Mouse (Mus musculus) hindbrain, embryonic 12.5 days (tissue): ENCODE results near the gene Limch1. TPM values are rescaled to one million over a fixed set of nuclear protein-coding genes. Genes with fewer than 3 reads are reported as not detected.

Source experiments
- ATAC-seq: fragments of 200-750 bp; cut with Nextera tagmentation; 2 replicates; pipeline ENCODE4 v1.8.0; 2017; ENCODE audit warnings: moderate TSS enrichment; ENCODE audit not compliant: low FRiP score
- H3K27ac ChIP-seq: fragments of 300-500 bp; sonication (generic); 2 replicates; pipeline ENCODE4 v1.5.1; 2016; ENCODE audit warnings: mild to moderate bottlenecking
- H3K27me3 ChIP-seq: fragments of 300-500 bp; sonication (generic); 2 replicates; pipeline ENCODE4 v1.6.1; 2016; ENCODE audit warnings: mild to moderate bottlenecking
- H3K36me3 ChIP-seq: fragments of 300-500 bp; sonication (generic); 2 replicates; pipeline ENCODE4 v1.6.1; 2016; ENCODE audit warnings: mild to moderate bottlenecking
- H3K4me1 ChIP-seq: fragments of 300-500 bp; sonication (generic); 2 replicates; pipeline ENCODE4 v1.6.1; 2016
- H3K4me2 ChIP-seq: fragments of 300-500 bp; sonication (generic); replicated peaks from 2 replicates; pipeline ENCODE4 v1.6.1; 2016; ENCODE audit warnings: mild to moderate bottlenecking
- H3K4me3 ChIP-seq: fragments of 300-500 bp; sonication (generic); 2 replicates; pipeline ENCODE4 v1.5.1; 2016; ENCODE audit warnings: mild to moderate bottlenecking
- H3K9ac ChIP-seq: fragments of 300-500 bp; sonication (generic); 2 replicates; pipeline ENCODE4 v1.6.1; 2016; ENCODE audit warnings: mild to moderate bottlenecking, moderate library complexity
- H3K9me3 ChIP-seq: fragments of 300-500 bp; sonication (generic); replicated peaks from 2 replicates; pipeline ENCODE4 v1.6.1; 2016; ENCODE audit warnings: mild to moderate bottlenecking
- WGBS: fragments of 180-500 bp; shearing (Covaris S2); methylation state at CpG from one replicate; pipeline ENCODE4 v1.1.7; 2016; 5-methylcytosine and 5-hydroxymethylcytosine counted together
- polyA plus RNA-seq: library from polyadenylated mRNA; unstranded; fragments of >200 nt; fragmentation: Nextera tagmentation; extraction: Ambion mirVana; gene quantifications from 2 replicates; pipeline ENCODE4 v1.2.1, GENCODE M21; 2016

Limch1 gene
- polyA plus RNA-seq, 1 experiment from 2014 or later, result 64.9 TPM

GRCm38 (mm10) chr5:66850721-66851251, 105.2 kb downstream of the Limch1 start:
- no peaks in the 10 kb centered on the region for H3K9me3 ChIP-seq
- ATAC-seq, result no peak; the same call in 1 of the 2 replicates
- no peak overlapping the region for H3K4me3 ChIP-seq
- H3K9ac ChIP-seq, result no peak overlapping the region
- H3K4me1 ChIP-seq, result peaks cover 19% of the 10 kb centered on the region
- 0 out of 2 replicates have a peak overlapping the region, but pooled peaks have one; percentile 35 for H3K27ac ChIP-seq
- WGBS, result 57% methylated on average over 11 of the region's 11 CpGs
- no peak overlapping the region for H3K4me2 ChIP-seq
- H3K36me3 ChIP-seq, result no peaks in the 10 kb centered on the region
- H3K27me3 ChIP-seq, result no peaks in the 10 kb centered on the region

GRCm38 (mm10) chr5:66851708-66852107, 106.1 kb downstream of the Limch1 start:
- 75% methylated on average over 5 of the region's 5 CpGs for WGBS
- no peak overlapping the region for H3K4me3 ChIP-seq
- H3K9me3 ChIP-seq, result no peaks in the 10 kb centered on the region
- H3K9ac ChIP-seq, result no peak overlapping the region
- H3K27me3 ChIP-seq, result no peaks in the 10 kb centered on the region
- no peaks in the 10 kb centered on the region for H3K36me3 ChIP-seq
- peaks cover 19% of the 10 kb centered on the region for H3K4me1 ChIP-seq
- H3K27ac ChIP-seq, result 0 out of 2 replicates have a peak overlapping the region, but pooled peaks have one; percentile 19
- ATAC-seq, result no peak
- no peak overlapping the region for H3K4me2 ChIP-seq

- H3K4me1 ChIP-seq, result peaks cover 19% of the 10 kb centered on the region
- ATAC-seq, result no peak
- no peaks in the 10 kb centered on the region for H3K27me3 ChIP-seq
- H3K4me2 ChIP-seq, result no peak overlapping the region
- 92% methylated on average over 5 of the region's 5 CpGs for WGBS
- no peak overlapping the region for H3K4me3 ChIP-seq
- H3K9me3 ChIP-seq, result no peaks in the 10 kb centered on the region
- H3K27ac ChIP-seq, result no peak overlapping the region
- no peak overlapping the region for H3K9ac ChIP-seq
- no peaks in the 10 kb centered on the region for H3K36me3 ChIP-seq
Measured at GRCm38 (mm10) chr5:66854263-66854662, 108.6 kb downstream of the Limch1 start.

GRCm38 (mm10) chr5:66855358-66856107, 109.9 kb downstream of the Limch1 start:
- ATAC-seq, result peak; percentile 56; the same call in 1 of the 2 replicates
- Histone ChIP-seq H3K36me3 (no peaks in the 10 kb centered on the region), H3K4me1 (peaks cover 16% of the 10 kb centered on the region), H3K4me3 (no peak overlapping the region), H3K4me2 (no peak overlapping the region), H3K9me3 (no peaks in the 10 kb centered on the region), H3K27me3 (no peaks in the 10 kb centered on the region), H3K27ac (no peak overlapping the region), H3K9ac (no peak overlapping the region)
- 67% methylated on average over 11 of the region's 11 CpGs for whole genome bisulfite sequencing

- Histone ChIP-seq H3K9me3 (no peaks in the 10 kb centered on the region), H3K27ac (no peak overlapping the region), H3K9ac (no peak overlapping the region), H3K27me3 (no peaks in the 10 kb centered on the region), H3K36me3 (no peaks in the 10 kb centered on the region), H3K4me2 (no peak overlapping the region), H3K4me3 (no peak overlapping the region), H3K4me1 (peaks cover 24% of the 10 kb centered on the region)
- 79% methylated on average over 3 of the region's 3 CpGs for WGBS
- no peak for ATAC-seq
Measured at GRCm38 (mm10) chr5:66859506-66859905, 113.9 kb downstream of the Limch1 start.

- Histone ChIP-seq H3K36me3 (no peaks in the 10 kb centered on the region), H3K9ac (no peak overlapping the region), H3K9me3 (no peaks in the 10 kb centered on the region), H3K27ac (peak overlapping the region; percentile 30), H3K4me1 (peaks cover 31% of the 10 kb centered on the region), H3K27me3 (no peaks in the 10 kb centered on the region), H3K4me2 (0 out of 2 replicates have a peak overlapping the region, but pooled peaks have one; percentile 6), H3K4me3 (no peak overlapping the region)
- WGBS, result 52% methylated on average over 17 of the region's 17 CpGs
- peak; percentile 65 for ATAC-seq
Measured at GRCm38 (mm10) chr5:66861232-66862035, 115.8 kb downstream of the Limch1 start.

GRCm38 (mm10) chr5:66862151-66862550, 116.5 kb downstream of the Limch1 start:
- Histone ChIP-seq H3K4me1 (peaks cover 31% of the 10 kb centered on the region), H3K9ac (no peak overlapping the region), H3K36me3 (no peaks in the 10 kb centered on the region), H3K4me3 (no peak overlapping the region), H3K9me3 (no peaks in the 10 kb centered on the region), H3K27me3 (no peaks in the 10 kb centered on the region), H3K4me2 (no peak overlapping the region), H3K27ac (no peak overlapping the region)
- WGBS, result 53% methylated on average over 4 of the region's 4 CpGs
- no peak for ATAC-seq

GRCm38 (mm10) chr5:66865229-66865628, 119.6 kb downstream of the Limch1 start:
- WGBS, result 47% methylated on average over 5 of the region's 5 CpGs
- peaks cover 31% of the 10 kb centered on the region for H3K4me1 ChIP-seq
- no peak overlapping the region for H3K27ac ChIP-seq
- no peak overlapping the region for H3K4me2 ChIP-seq
- H3K9me3 ChIP-seq, result no peaks in the 10 kb centered on the region
- H3K9ac ChIP-seq, result no peak overlapping the region
- no peak overlapping the region for H3K4me3 ChIP-seq
- ATAC-seq, result no peak
- H3K27me3 ChIP-seq, result no peaks in the 10 kb centered on the region
- H3K36me3 ChIP-seq, result no peaks in the 10 kb centered on the region

- 55% methylated on average over 8 of the region's 8 CpGs for WGBS
- Histone ChIP-seq H3K9me3 (no peaks in the 10 kb centered on the region), H3K4me1 (peaks cover 29% of the 10 kb centered on the region), H3K9ac (no peak overlapping the region), H3K27me3 (no peaks in the 10 kb centered on the region), H3K36me3 (no peaks in the 10 kb centered on the region), H3K4me2 (no peak overlapping the region), H3K27ac (peak overlapping the region; percentile 18; the same call in 1 of the 2 replicates), H3K4me3 (no peak overlapping the region)
- peak; percentile 32; the same call in 1 of the 2 replicates for ATAC-seq
Measured at GRCm38 (mm10) chr5:66866019-66866418, 120.4 kb downstream of the Limch1 start.

GRCm38 (mm10) chr5:66869545-66869944, 123.9 kb downstream of the Limch1 start:
- H3K27me3 ChIP-seq, result no peaks in the 10 kb centered on the region
- ATAC-seq, result no peak
- no peaks in the 10 kb centered on the region for H3K9me3 ChIP-seq
- no peak overlapping the region for H3K9ac ChIP-seq
- no peak overlapping the region for H3K4me3 ChIP-seq
- WGBS, result 89% methylated on average over 4 of the region's 4 CpGs
- H3K4me2 ChIP-seq, result no peak overlapping the region
- no peaks in the 10 kb centered on the region for H3K36me3 ChIP-seq
- no peak overlapping the region for H3K27ac ChIP-seq
- H3K4me1 ChIP-seq, result peaks cover 14% of the 10 kb centered on the region

GRCm38 (mm10) chr5:66871521-66872050, 126.0 kb downstream of the Limch1 start:
- Histone ChIP-seq H3K4me2 (no peak overlapping the region), H3K9ac (no peak overlapping the region), H3K36me3 (no peaks in the 10 kb centered on the region), H3K27me3 (no peaks in the 10 kb centered on the region), H3K27ac (no peak overlapping the region), H3K4me3 (no peak overlapping the region), H3K4me1 (peaks cover 7% of the 10 kb centered on the region), H3K9me3 (no peaks in the 10 kb centered on the region)
- 90% methylated on average over 11 of the region's 11 CpGs for WGBS
- no peak for ATAC-seq

GRCm38 (mm10) chr5:66872053-66872452, 126.4 kb downstream of the Limch1 start:
- H3K27ac ChIP-seq, result no peak overlapping the region
- no peaks in the 10 kb centered on the region for H3K27me3 ChIP-seq
- no peaks in the 10 kb centered on the region for H3K9me3 ChIP-seq
- no peaks in the 10 kb centered on the region for H3K36me3 ChIP-seq
- no peak overlapping the region for H3K4me3 ChIP-seq
- 92% methylated on average over 4 of the region's 4 CpGs for WGBS
- peaks cover 7% of the 10 kb centered on the region for H3K4me1 ChIP-seq
- no peak for ATAC-seq
- H3K9ac ChIP-seq, result no peak overlapping the region
- H3K4me2 ChIP-seq, result no peak overlapping the region
